Mouse (Mus musculus): Measurements from ENCODE around the gene Gm3278.
"Not testable (repeated sequence)": the region's sequence is repeated elsewhere in the genome, so short reads cannot be mapped to it uniquely, and the experiment has no call there.

The Gm3278 gene

DNA sequence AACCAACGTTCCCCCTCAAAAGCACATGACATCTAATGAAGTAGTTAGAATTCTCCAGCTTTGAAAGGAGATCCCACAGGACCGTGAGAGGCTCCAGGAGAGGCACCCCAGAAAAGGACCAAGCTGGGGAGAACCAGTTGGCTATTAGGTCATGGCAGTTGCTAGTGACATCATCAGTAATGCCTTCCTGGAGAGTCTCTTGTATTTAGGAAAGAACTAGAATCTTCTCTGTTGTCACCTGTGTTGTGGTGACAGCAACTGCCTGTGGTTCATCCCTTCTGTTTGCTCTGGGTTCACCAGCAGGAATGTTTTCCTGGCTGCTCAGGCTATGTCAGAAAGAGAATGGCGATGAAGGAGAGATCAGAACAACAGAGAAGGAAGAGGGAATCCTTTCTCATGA is at the start of gene Gm3278:
Gene Gm3278, plus strand, starts transcription at position 301 of the 400 bp plus-strand sequence.
- not testable (repeated sequence) for DNase-seq (ENCODE audit: low read depth, low spot score)

DNA sequence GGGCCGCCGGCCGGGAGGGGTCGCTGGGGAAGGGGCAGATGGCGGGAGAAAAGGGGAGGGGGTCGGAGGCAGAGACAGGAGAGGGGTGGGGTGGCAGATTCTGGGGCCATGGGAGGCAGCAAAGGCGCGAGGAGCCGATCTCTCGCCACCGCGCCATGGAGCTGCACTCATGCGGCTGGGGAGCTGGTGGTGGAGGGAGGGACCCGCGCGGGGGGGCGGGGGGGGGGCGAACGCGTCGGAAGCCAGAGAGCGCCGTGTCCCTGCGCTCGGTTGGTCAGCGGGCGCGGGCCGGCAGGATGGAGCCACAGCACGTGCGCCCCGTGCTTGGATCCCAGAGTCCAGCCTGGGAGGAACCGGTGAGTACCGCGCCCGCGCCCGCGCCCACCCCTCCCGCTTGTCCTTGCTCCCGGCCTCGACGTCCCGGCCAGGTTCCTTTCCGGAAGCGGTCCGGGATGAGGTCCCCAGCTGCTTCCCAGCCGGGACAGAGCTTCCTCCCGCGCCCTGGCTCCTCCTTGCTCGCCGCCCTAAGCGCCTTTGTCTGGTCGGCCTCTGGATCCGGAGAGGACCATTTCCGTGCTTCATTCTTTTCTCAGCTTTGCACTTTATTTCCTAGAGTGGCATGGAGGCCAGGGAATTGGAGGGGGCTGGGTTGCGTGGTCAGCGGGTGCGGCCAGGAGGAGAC is 36.8 kb upstream of the Gm3278 start, which contains the start of gene Gm3264:
Gene Gm3264, plus strand, starts transcription at position 278 of the 682 bp plus-strand sequence.
- DNase-seq (ENCODE audit: low read depth, low spot score), result not testable (repeated sequence)

Data from CD4-positive helper T cell, adult 2 months (primary cell).